Mouse (Mus musculus) adrenal gland, adult 18-20 months (tissue): ENCODE measurements around the gene Cdk20. TPM values are rescaled to one million over a fixed set of nuclear protein-coding genes. Genes with fewer than 3 reads are reported as not detected.

Experiments used
- DNase-seq, 2 experiments: peaks; one replicate each; pipeline ENCODE4 v3.0.0; 2021 to 2022; ENCODE audit warnings: low spot score in 2 of 2
- total RNA-seq, 2 experiments: library from RNA; stranded (reverse); gene quantifications; 1 replicate in 1 of 2; 2 replicates in 1 of 2; pipeline ENCODE4 v1.2.3; 2021

Cdk20 gene
- total RNA-seq, 2 experiments from 2014 or later: 3.2 to 4.4 TPM

GRCm38 (mm10) chr13:64489886-64490285, 57.8 kb downstream of the Cdk20 start:
- DNase-seq: no peak

Other genes with a start within 250 kb of the Cdk20 start
- gene Cdc14b, start 157.0 kb upstream of the Cdk20 start, total RNA-seq: 10 to 100 TPM; 11.3 to 12.6 TPM
- gene Aaed1, start 119.6 kb upstream of the Cdk20 start, total RNA-seq: 10 to 100 TPM; 40.6 to 45.6 TPM
- 100 to 1,000 TPM; 216 to 657 TPM for gene Ctsl, start 61.4 kb upstream of the Cdk20 start, total RNA-seq
- gene Fam240b, start 65.5 kb downstream of the Cdk20 start, total RNA-seq: not detected